Mouse (Mus musculus): ENCODE results near the gene Pet100.

DNA sequence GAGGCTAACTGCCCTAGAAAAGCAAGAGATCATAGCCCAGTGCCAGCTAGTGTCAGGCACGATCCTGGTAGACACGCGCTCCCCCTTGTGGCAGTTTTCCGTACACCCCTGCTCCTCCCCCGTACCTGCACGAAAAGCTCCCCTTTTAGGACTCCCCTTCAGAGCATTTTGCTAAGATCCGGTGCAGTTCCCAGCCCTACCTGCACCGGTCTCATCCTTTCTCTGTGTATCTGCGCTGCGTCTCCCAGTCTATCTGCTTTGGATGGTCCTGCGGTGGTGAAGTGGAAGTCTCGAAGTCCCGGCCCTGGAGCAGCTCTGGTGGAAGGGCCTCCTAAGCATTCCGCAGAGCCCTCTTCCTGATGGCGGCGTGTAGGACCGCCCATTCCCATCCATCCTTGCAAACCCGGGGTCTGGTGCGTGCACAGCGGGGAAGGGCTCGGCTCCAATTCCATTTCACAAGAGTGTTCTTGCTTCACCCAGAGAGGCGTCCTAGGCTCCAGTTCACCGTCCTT is 50.7 kb downstream of the Pet100 start, which contains the start of gene Fcor:
- TF ChIP-seq CTCF (IDR thresholded peaks at IDR 0.05; ENCODE audit: borderline replicate concordance, control insufficient read depth, extremely low read depth, insufficient read depth, low read length, poor library complexity) = peak; percentile 97
- no peak for TF ChIP-seq POLR2A (IDR thresholded peaks at IDR 0.05; ENCODE audit: control insufficient read depth, extremely low read depth, insufficient read depth, low read length, poor library complexity)

Measured in thymus, adult 2 months (tissue).